ENCODE assay signal across 9 mouse cellular contexts in the genomic region with DNA sequence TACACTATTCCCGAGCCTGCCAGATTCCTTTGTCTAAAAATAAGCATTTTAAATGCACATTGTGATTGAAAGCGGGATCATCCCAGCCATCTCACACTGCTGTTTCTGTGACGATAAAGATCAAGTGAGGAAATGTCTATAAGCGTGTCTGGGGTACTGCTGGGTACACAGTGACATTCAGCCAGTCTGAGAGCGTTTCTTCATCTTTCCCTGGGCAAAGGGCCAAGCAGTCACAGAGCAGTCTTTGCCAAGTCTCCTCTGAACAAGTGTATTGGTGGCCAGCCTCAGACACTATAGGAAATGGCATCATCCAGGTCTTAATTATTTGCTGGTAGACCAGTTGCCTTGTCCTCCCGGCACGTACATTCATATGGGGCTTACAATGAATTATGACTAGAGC. TPM values are rescaled to one million over a fixed set of nuclear protein-coding genes. Genes with fewer than 3 reads are reported as not detected.
DNase-seq lines count a peak whose midpoint lies in the region; ATAC-seq and TF ChIP-seq lines count a peak whose summit lies in the region.
"Had no signal": no experiment of that assay in that cellular context is flagged by ENCODE, and none has a peak within 500 bp of the region (broad histone marks: within the 10 kb centered on the region; RNA-seq: fewer than 3 reads in every experiment).

No protein-coding gene starts in this region.

- no peaks in the 10 kb centered on the region for H3K4me1 ChIP-seq in kidney, adult 2 months (ENCODE audit: control insufficient read depth, insufficient read depth, low read length)
- H3K4me1 ChIP-seq in kidney, embryonic 16.5 days (ENCODE audit: insufficient read depth, low read length) = no peaks in the 10 kb centered on the region
- H3K4me1 ChIP-seq: limb, embryonic 13.5 days had no signal

- H3K27me3 ChIP-seq in kidney, adult 2 months (replicated peaks; ENCODE audit: control insufficient read depth, insufficient read depth, low read length) = no peaks in the 10 kb centered on the region
- H3K27me3 ChIP-seq in kidney, embryonic 16.5 days (ENCODE audit: insufficient read depth, low read length) = no peaks in the 10 kb centered on the region
- H3K27me3 ChIP-seq: limb, embryonic 13.5 days had no signal

- WGBS in kidney, adult 2 months = 67% methylated on average over 7 of the region's 7 CpGs
- WGBS in kidney, embryonic 16.5 days = 87% methylated on average over 7 of the region's 7 CpGs

- no peak overlapping the region for H3K4me2 ChIP-seq in kidney, embryonic 16.5 days (replicated peaks; ENCODE audit: low read depth, low read length)
- H3K4me2 ChIP-seq: limb, embryonic 13.5 days had no signal

- H3K9me3 ChIP-seq in kidney, embryonic 16.5 days (ENCODE audit: low read length) = no peaks in the 10 kb centered on the region
- H3K9me3 ChIP-seq: limb, embryonic 13.5 days had no signal

- H3K36me3 ChIP-seq in kidney, adult 2 months (ENCODE audit: control insufficient read depth, insufficient read depth, low read length) = no peaks in the 10 kb centered on the region
- no peaks in the 10 kb centered on the region for H3K36me3 ChIP-seq in kidney, embryonic 16.5 days (ENCODE audit: insufficient read depth, low read length)
- H3K36me3 ChIP-seq: limb, embryonic 13.5 days had no signal

- H3K27ac ChIP-seq in kidney, adult 2 months (ENCODE audit: insufficient read depth, low read depth, low read length) = no peak overlapping the region
- no peak overlapping the region for H3K27ac ChIP-seq in kidney, embryonic 16.5 days (ENCODE audit: low read length)
- H3K27ac ChIP-seq: limb, embryonic 13.5 days had no signal

- no peak for TF ChIP-seq CTCF in kidney, adult 2 months (conservative IDR thresholded peaks at IDR 0.05; ENCODE audit: insufficient read depth, insufficient read length, low read depth, low read length)

- H3K9ac ChIP-seq in kidney, embryonic 16.5 days (replicated peaks; ENCODE audit: low read length) = no peak overlapping the region
- H3K9ac ChIP-seq: limb, embryonic 13.5 days had no signal

- DNase-seq in adrenal gland, postnatal 10 days = peak; percentile 68
- no peak for DNase-seq in adrenal gland, postnatal 4 days (ENCODE audit: low spot score in 2 of 2)
- peak; percentile 50 for DNase-seq in kidney, adult 2 months
- peak; percentile 2 for DNase-seq in 416B (ENCODE audit: low read depth)
- peak; percentile 59 to 65 for DNase-seq in left cerebral cortex, postnatal 14 days (ENCODE audit: low spot score in 2 of 2)
- no peak for DNase-seq in thymus, postnatal 36 days

- H3K4me3 ChIP-seq in kidney, adult 2 months (ENCODE audit: insufficient read depth, low read depth, low read length) = no peak overlapping the region
- H3K4me3 ChIP-seq in kidney, embryonic 16.5 days (ENCODE audit: low read length) = no peak overlapping the region
- H3K4me3 ChIP-seq: limb, embryonic 13.5 days had no signal

- intact Hi-C loops in left cerebral cortex, postnatal 14 days (cut with DNase I) = no loop called here

- ATAC-seq in kidney, embryonic 16.5 days (ENCODE audit: low FRiP score, low TSS enrichment) = no peak
- no peak for ATAC-seq in megakaryocyte, adult 5-6 weeks (ENCODE audit: poor library complexity, severe bottlenecking)

- no peak for TF ChIP-seq POLR2A in kidney, adult 2 months (IDR thresholded peaks at IDR 0.05; ENCODE audit: low read depth, low read length)

RNA-seq across cellular contexts. Expression of gene Cobl, which starts 47.9 kb away (rescaled TPM):
- total RNA-seq in adrenal gland, postnatal 10 days (2021) = 10 to 100 TPM in 1 of 2 experiments, 1 to 10 TPM in 1; 9.1 to 16.1 TPM
- 10 to 100 TPM in 1 of 2 experiments, 1 to 10 TPM in 1; 9.9 to 12.4 TPM for total RNA-seq in adrenal gland, postnatal 4 days (2021)
- polyA plus RNA-seq in kidney, adult 2 months (2012; rRNA removed) = 15.1 and 18.0 TPM in 2 replicates
- 7.5 and 7.6 TPM in 2 replicates for polyA plus RNA-seq in kidney, embryonic 16.5 days (2015; fragmentation: Nextera tagmentation; extraction: Ambion mirVana)
- total RNA-seq in left cerebral cortex, postnatal 14 days (2021) = 10 to 100 TPM; 69.5 to 77.8 TPM
- not detected in 2 replicates for total RNA-seq in megakaryocyte, adult 5-6 weeks (2015)
- not detected in 2 replicates for total RNA-seq in megakaryocyte, adult 5-6 weeks (2017)

Comparison
In these comparisons a context has a peak if more than half of its experiments do, and no peak if none do; other contexts are left out.
1. DNase-seq: peak in adrenal gland, postnatal 10 days (single experiment), kidney, adult 2 months (single experiment), 416B (single experiment) and left cerebral cortex, postnatal 14 days (2 of 2); none in adrenal gland, postnatal 4 days (0 of 2) and thymus, postnatal 36 days (0 of 2).
2. RNA of gene Cobl, which starts 47.9 kb away (total RNA-seq): 69.5 to 77.8 TPM in left cerebral cortex, postnatal 14 days, 9.1 to 16.1 TPM in adrenal gland, postnatal 10 days and 9.9 to 12.4 TPM in adrenal gland, postnatal 4 days; not detected in megakaryocyte, adult 5-6 weeks; every median in the first group is over 10 times any median in the second.